Mouse (Mus musculus) limb, embryonic 13.5 days (tissue): ENCODE data around the gene Med13. TPM values are rescaled to one million over a fixed set of nuclear protein-coding genes. Genes with fewer than 3 reads are reported as not detected.
A peak's percentile ranks its signal among the peaks of the same experiment; 100 is the strongest.

Experiments used
- ATAC-seq: fragments of 200-750 bp; cut with Nextera tagmentation; 2 replicates; pipeline ENCODE4 v1.8.0; 2017; ENCODE audit warnings: low read depth, moderate number of reproducible peaks, moderate TSS enrichment; ENCODE audit not compliant: low FRiP score
- H3K27ac ChIP-seq: fragments of 300-500 bp; sonication (generic); 2 replicates; pipeline ENCODE4 v1.5.1; 2015; ENCODE audit warnings: inconsistent platforms, mild to moderate bottlenecking, moderate library complexity
- H3K27me3 ChIP-seq: fragments of 300-500 bp; sonication (generic); 2 replicates; pipeline ENCODE4 v1.6.1; 2015; ENCODE audit warnings: mild to moderate bottlenecking, inconsistent platforms
- H3K36me3 ChIP-seq: fragments of 300-500 bp; sonication (generic); 2 replicates; pipeline ENCODE4 v1.6.1; 2015; ENCODE audit warnings: inconsistent platforms, mild to moderate bottlenecking, moderate library complexity
- H3K4me1 ChIP-seq: fragments of 300-500 bp; sonication (generic); 2 replicates; pipeline ENCODE4 v1.6.1; 2015; ENCODE audit warnings: inconsistent platforms
- H3K4me2 ChIP-seq: fragments of 300-500 bp; sonication (generic); replicated peaks from 2 replicates; pipeline ENCODE4 v1.6.1; 2015; ENCODE audit warnings: inconsistent platforms, mild to moderate bottlenecking, moderate library complexity
- H3K4me3 ChIP-seq: fragments of 300-500 bp; sonication (generic); 2 replicates; pipeline ENCODE4 v1.5.1; 2015; ENCODE audit warnings: moderate library complexity, mild to moderate bottlenecking, inconsistent platforms
- H3K9ac ChIP-seq: fragments of 300-500 bp; sonication (generic); 2 replicates; pipeline ENCODE4 v1.6.1; 2015; ENCODE audit warnings: mild to moderate bottlenecking, inconsistent platforms
- H3K9me3 ChIP-seq: fragments of 300-500 bp; sonication (generic); 2 replicates; pipeline ENCODE4 v1.6.1; 2016; ENCODE audit warnings: inconsistent platforms
- WGBS: fragments of 180-500 bp; shearing (Covaris S2); methylation state at CpG from one replicate; pipeline ENCODE4 v1.1.7; 2015; 5-methylcytosine and 5-hydroxymethylcytosine counted together
- polyA plus RNA-seq: library from polyadenylated mRNA; unstranded; fragments of >200 nt; fragmentation: Nextera tagmentation; extraction: Ambion mirVana; gene quantifications from 2 replicates; pipeline ENCODE4 v1.2.1, GENCODE M21; 2015

Med13 gene
- polyA plus RNA-seq = 10.2 and 10.7 TPM in 2 replicates

- H3K27me3 ChIP-seq = no peaks in the 10 kb centered on the region
- peak within 1 kb of the TSS; percentile 80 for H3K4me2 ChIP-seq
- ATAC-seq = peak; percentile 57; the same call in 1 of the 2 replicates
- WGBS = 1% methylated on average over 76 of the region's 81 CpGs
- H3K4me1 ChIP-seq = peaks cover 27% of the 10 kb centered on the region
- H3K4me3 ChIP-seq = peak within 1 kb of the TSS; percentile 93
- H3K9me3 ChIP-seq = no peaks in the 10 kb centered on the region
- H3K9ac ChIP-seq = peak within 1 kb of the TSS; percentile 98
- H3K36me3 ChIP-seq = peaks cover 19% of the 10 kb centered on the region
- peak within 1 kb of the TSS; percentile 99 for H3K27ac ChIP-seq
Measured at GRCm38 (mm10) chr11:86356854-86357788, at the start of gene Med13. Gene Med13, minus strand, starts transcription at chr11:86357602.

GRCm38 (mm10) chr11:86404590-86404989, 47.2 kb upstream of the Med13 start:
- no peak overlapping the region for H3K9ac ChIP-seq
- 81% methylated on average over 4 of the region's 4 CpGs for WGBS

GRCm38 (mm10) chr11:86403845-86404244, 46.4 kb upstream of the Med13 start:
- 83% methylated on average over 2 of the region's 2 CpGs for WGBS
- Histone ChIP-seq H3K36me3 (no peaks in the 10 kb centered on the region), H3K27me3 (no peaks in the 10 kb centered on the region), H3K4me3 (no peak overlapping the region), H3K9ac (no peak overlapping the region), H3K27ac (no peak overlapping the region), H3K4me1 (no peaks in the 10 kb centered on the region), H3K4me2 (no peak overlapping the region), H3K9me3 (no peaks in the 10 kb centered on the region)
- ATAC-seq = no peak

More at GRCm38 (mm10) chr11:86404590-86404989, 47.2 kb upstream of the Med13 start:
- Histone ChIP-seq H3K4me3 (no peak overlapping the region), H3K36me3 (no peaks in the 10 kb centered on the region), H3K27ac (no peak overlapping the region), H3K4me1 (0 out of 2 replicates have a peak, but pooled peaks cover 3% of the 10 kb centered on the region), H3K4me2 (no peak overlapping the region), H3K27me3 (no peaks in the 10 kb centered on the region), H3K9me3 (no peaks in the 10 kb centered on the region)
- ATAC-seq = no peak

GRCm38 (mm10) chr11:86399241-86400107, 42.1 kb upstream of the Med13 start:
- no peak overlapping the region for H3K4me2 ChIP-seq
- H3K4me1 ChIP-seq = peaks cover 9% of the 10 kb centered on the region
- no peak overlapping the region for H3K27ac ChIP-seq
- no peaks in the 10 kb centered on the region for H3K9me3 ChIP-seq
- ATAC-seq = no peak
- H3K27me3 ChIP-seq = no peaks in the 10 kb centered on the region
- H3K4me3 ChIP-seq = no peak overlapping the region
- no peak overlapping the region for H3K9ac ChIP-seq
- no peaks in the 10 kb centered on the region for H3K36me3 ChIP-seq
- WGBS = 86% methylated on average over 9 of the region's 9 CpGs

GRCm38 (mm10) chr11:86396950-86397594, 39.7 kb upstream of the Med13 start:
- H3K4me1 ChIP-seq = peaks cover 9% of the 10 kb centered on the region
- H3K9ac ChIP-seq = no peak overlapping the region
- H3K27ac ChIP-seq = no peak overlapping the region
- ATAC-seq = no peak
- no peak overlapping the region for H3K4me2 ChIP-seq
- 70% methylated on average over 5 of the region's 5 CpGs for WGBS
- no peaks in the 10 kb centered on the region for H3K27me3 ChIP-seq
- H3K36me3 ChIP-seq = no peaks in the 10 kb centered on the region
- no peaks in the 10 kb centered on the region for H3K9me3 ChIP-seq
- H3K4me3 ChIP-seq = no peak overlapping the region

- H3K9ac ChIP-seq = no peak overlapping the region
- no peaks in the 10 kb centered on the region for H3K9me3 ChIP-seq
- no peak overlapping the region for H3K4me3 ChIP-seq
- H3K4me1 ChIP-seq = peaks cover 9% of the 10 kb centered on the region
- H3K27me3 ChIP-seq = no peaks in the 10 kb centered on the region
- 31% methylated on average over 2 of the region's 2 CpGs for WGBS
- H3K27ac ChIP-seq = no peak overlapping the region
- H3K4me2 ChIP-seq = no peak overlapping the region
- no peak for ATAC-seq
- H3K36me3 ChIP-seq = no peaks in the 10 kb centered on the region
Measured at GRCm38 (mm10) chr11:86396518-86396917, 39.1 kb upstream of the Med13 start.

- no peaks in the 10 kb centered on the region for H3K9me3 ChIP-seq
- H3K4me3 ChIP-seq = no peak overlapping the region
- ATAC-seq = no peak
- no peak overlapping the region for H3K27ac ChIP-seq
- peaks cover 9% of the 10 kb centered on the region for H3K4me1 ChIP-seq
- WGBS = 6% methylated on average over 9 of the region's 9 CpGs
- H3K4me2 ChIP-seq = peak overlapping the region; percentile 12
- no peaks in the 10 kb centered on the region for H3K27me3 ChIP-seq
- no peak overlapping the region for H3K9ac ChIP-seq
- no peaks in the 10 kb centered on the region for H3K36me3 ChIP-seq
Measured at GRCm38 (mm10) chr11:86395513-86396125, 38.2 kb upstream of the Med13 start.

GRCm38 (mm10) chr11:86395100-86395499, 37.7 kb upstream of the Med13 start:
- ATAC-seq = no peak
- no peak overlapping the region for H3K27ac ChIP-seq
- no peak overlapping the region for H3K4me2 ChIP-seq
- H3K9ac ChIP-seq = no peak overlapping the region
- no peaks in the 10 kb centered on the region for H3K36me3 ChIP-seq
- H3K9me3 ChIP-seq = no peaks in the 10 kb centered on the region
- no peak overlapping the region for H3K4me3 ChIP-seq
- WGBS = 85% methylated on average over 4 of the region's 4 CpGs
- H3K27me3 ChIP-seq = no peaks in the 10 kb centered on the region
- H3K4me1 ChIP-seq = peaks cover 9% of the 10 kb centered on the region

- ATAC-seq = no peak
- Histone ChIP-seq H3K4me3 (no peak overlapping the region), H3K9ac (no peak overlapping the region), H3K4me1 (peaks cover 23% of the 10 kb centered on the region), H3K27me3 (no peaks in the 10 kb centered on the region), H3K36me3 (no peaks in the 10 kb centered on the region), H3K4me2 (no peak overlapping the region), H3K27ac (no peak overlapping the region), H3K9me3 (no peaks in the 10 kb centered on the region)
- 91% methylated on average over 7 of the region's 7 CpGs for WGBS
Measured at GRCm38 (mm10) chr11:86391687-86392086, 34.3 kb upstream of the Med13 start.

GRCm38 (mm10) chr11:86390308-86390707, 32.9 kb upstream of the Med13 start:
- Histone ChIP-seq H3K27ac (no peak overlapping the region), H3K4me1 (peaks cover 27% of the 10 kb centered on the region), H3K4me3 (no peak overlapping the region), H3K36me3 (no peaks in the 10 kb centered on the region), H3K4me2 (no peak overlapping the region), H3K27me3 (no peaks in the 10 kb centered on the region), H3K9me3 (no peaks in the 10 kb centered on the region), H3K9ac (no peak overlapping the region)
- WGBS = 45% methylated on average over 1 of the region's 1 CpGs
- no peak for ATAC-seq

- Histone ChIP-seq H3K9ac (no peak overlapping the region), H3K4me2 (no peak overlapping the region), H3K9me3 (no peaks in the 10 kb centered on the region), H3K4me3 (no peak overlapping the region), H3K27ac (no peak overlapping the region), H3K27me3 (no peaks in the 10 kb centered on the region), H3K36me3 (no peaks in the 10 kb centered on the region), H3K4me1 (peaks cover 28% of the 10 kb centered on the region)
- WGBS = 78% methylated on average over 4 of the region's 4 CpGs
- ATAC-seq = no peak
Measured at GRCm38 (mm10) chr11:86389506-86389905, 32.1 kb upstream of the Med13 start.
